Mouse (Mus musculus) liver, embryonic 14 days (tissue): Measurements from ENCODE around the gene Dennd1a. TPM values are rescaled to one million over a fixed set of nuclear protein-coding genes. Genes with fewer than 3 reads are reported as not detected.

Source experiments
- polyA plus RNA-seq: library from polyadenylated mRNA; depleted of rRNA; stranded (reverse); fragments of >200 nt; gene quantifications from 2 replicates; pipeline ENCODE4 v1.2.3, GENCODE M21; 2012; rRNA removed

Dennd1a gene
- polyA plus RNA-seq: 5.5 and 6.7 TPM in 2 replicates

DNA sequence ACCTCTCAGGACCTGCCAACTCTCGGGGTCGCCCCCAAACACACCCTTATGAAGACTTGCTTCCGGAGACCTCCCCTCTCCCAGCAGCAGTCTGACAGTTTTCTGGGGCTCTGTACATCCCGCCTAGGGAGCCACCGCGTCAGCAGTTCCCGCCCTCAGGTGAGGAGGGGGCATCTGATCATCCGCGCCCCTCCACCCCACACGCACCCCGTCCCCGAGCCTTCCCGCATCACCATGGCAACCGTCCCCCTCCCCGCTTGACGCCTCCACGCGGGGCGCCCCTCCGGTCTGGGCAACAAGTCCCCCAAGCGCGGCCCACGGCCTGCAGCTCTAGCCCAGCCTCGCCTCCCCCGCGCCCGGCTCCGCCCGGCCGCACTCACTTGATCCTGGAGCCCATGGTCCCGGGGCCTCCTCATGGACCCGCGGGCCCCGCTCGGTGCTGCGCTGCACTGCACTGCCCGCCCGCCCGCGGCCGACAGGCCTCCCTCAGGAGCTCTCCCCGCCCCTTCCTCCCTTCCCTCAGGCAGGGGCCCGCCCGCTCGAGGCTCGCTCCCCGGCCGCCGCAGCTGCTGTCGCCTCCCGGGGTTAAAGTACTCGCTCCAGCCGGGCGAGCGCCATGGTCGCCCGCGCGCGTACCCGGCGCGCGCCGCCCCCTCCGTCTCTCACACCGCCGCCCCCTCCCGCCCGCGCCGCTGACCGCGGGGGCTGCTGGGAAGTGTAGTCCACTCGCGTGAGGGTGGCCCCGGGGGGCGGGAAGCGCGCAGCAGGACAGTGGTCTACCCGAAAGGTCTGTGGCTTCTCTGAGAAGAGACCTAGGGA is at the start of gene Dennd1a:
Dennd1a (minus strand) TSS at position 658 of the 819 bp plus-strand sequence.

GRCm38 (mm10) chr2:37776016-37776415 is 511.2 kb downstream of the Dennd1a start, which contains the start of gene Crb2:
Gene Crb2, plus strand, starts transcription at chr2:37776249.

Other genes with a start within 250 kb of the Dennd1a start
- 2.8 and 3.0 TPM in 2 replicates for gene Lhx2, start 51.9 kb upstream of the Dennd1a start, polyA plus RNA-seq
- 9.1 and 10.2 TPM in 2 replicates for gene Nek6, start 224.3 kb upstream of the Dennd1a start, polyA plus RNA-seq